Mouse (Mus musculus): ENCODE data around the gene Adad1.

The Adad1 gene

DNA sequence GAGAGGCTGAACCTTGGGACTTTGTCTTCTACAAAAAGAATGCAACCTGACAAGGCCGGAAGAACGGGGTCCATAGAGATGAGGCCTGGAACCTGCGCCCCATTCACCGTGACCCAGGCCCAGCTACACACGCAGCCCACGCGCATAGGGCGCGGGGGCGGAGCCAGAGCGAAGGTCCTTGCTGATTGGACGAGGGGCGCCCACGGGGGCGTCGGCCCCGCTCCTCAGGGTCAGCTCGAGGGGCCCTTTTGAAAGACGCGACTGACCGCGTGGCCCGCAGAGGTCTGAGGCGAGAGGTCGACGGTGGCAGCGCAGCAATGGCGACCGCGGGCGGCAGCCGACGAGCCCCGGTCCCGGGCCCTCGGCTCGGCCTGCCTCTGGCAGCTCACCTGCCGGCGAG is at the start of gene Adad1:
Gene Adad1 (plus strand): TSS at position 122 of the 400 bp plus-strand sequence.
- no peak for DNase-seq (ENCODE audit: low spot score)

DNA sequence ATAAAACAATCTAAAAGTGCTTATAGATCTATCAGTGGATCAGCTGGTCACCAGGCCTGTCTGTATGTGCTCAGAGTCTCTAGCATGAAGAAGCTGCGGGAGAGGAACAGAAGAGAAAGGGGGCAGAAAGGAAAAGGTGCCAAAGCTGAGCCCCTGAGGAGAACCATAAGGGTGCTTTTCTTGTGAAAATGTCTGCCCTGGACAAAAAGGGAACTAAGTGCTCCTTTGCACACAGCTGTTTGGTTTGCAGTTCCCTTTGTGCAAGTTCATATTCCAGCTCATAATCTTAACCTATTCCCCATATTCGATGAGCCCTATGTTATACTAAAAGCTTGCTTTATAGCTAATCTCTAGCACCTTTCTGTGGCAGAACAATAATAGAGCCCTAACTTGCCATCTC is 25.3 kb upstream of the Adad1 start:
- no peak for DNase-seq (ENCODE audit: low spot score)

DNA sequence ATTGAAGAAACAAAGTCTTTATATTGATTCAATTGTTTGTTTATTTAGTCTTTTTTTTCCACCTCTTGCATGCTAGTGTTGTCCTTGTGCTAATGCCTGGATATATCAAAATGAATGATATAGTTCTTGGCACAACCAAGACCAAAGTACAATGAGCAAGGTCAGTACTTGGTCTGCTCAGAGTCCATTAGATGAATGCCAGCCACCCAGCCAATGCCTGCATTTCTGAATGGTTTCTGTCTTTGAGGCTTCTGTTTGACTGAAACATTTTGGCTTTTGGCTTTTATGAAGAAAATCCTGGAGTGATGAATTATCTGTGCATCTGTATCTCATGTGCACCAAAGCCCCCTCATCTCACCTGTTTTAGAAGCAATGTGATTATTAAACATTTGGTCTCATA is 23.5 kb upstream of the Adad1 start:
- no peak for DNase-seq (ENCODE audit: low spot score)

DNA sequence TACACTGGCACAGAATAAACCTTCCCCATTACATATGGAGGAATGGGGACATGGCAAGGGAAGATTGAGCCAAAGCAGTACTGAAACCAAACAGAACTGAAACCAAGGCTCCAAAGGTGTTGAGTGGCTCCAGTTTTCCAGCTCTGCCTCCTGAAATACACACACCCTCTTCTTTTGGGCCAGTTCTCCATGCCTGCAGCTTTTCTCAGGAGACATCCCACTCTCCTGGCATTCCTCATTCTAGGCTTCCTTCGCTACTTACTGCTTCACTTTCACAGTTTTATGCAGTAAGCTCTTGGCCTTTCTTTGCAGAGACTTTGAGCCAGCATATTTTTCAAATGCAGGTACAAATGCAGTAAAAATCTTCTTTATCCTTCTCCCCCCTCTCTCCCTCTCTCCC is 11.8 kb upstream of the Adad1 start:
- DNase-seq (ENCODE audit: low spot score), result no peak

DNA sequence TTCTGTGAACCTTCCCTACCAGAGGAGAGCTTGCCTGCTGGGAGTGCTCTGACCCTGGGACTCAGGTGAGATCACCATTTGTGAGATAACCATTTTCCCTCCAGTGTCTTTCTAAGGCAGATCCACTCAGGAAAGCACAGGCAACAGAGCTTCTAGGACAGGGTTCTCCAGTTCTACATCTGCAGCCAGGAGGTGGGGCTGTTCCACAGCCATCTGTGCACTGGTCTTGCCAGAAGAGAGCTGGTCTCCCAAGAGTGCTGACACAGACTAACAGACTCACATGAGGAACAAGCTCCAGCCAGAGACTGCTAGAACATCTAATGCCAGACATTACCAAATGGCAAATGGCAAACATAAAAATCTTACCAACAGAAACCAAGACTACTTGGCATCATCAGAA is 9.9 kb downstream of the Adad1 start:
- DNase-seq (ENCODE audit: low spot score), result peak; percentile 68

DNA sequence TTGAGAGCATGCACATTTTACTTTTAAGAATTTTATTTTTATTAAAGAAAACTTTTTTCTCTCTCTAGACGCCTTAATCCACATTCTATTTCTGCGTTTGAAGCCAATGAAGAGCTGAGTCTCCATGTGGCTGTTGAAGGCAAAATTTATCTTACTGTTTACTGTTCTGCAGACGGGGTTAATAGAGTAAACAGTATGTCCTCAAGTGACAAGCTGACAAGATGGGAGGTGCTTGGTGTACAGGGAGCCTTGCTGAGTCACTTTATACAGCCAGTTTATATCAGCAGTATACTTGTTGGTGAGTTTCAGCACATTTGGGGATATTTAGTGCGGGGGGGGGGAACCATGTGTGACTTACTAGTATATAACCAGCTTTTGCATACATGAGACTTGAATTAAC is 21.5 kb downstream of the Adad1 start:
- DNase-seq (ENCODE audit: low spot score), result no peak

DNA sequence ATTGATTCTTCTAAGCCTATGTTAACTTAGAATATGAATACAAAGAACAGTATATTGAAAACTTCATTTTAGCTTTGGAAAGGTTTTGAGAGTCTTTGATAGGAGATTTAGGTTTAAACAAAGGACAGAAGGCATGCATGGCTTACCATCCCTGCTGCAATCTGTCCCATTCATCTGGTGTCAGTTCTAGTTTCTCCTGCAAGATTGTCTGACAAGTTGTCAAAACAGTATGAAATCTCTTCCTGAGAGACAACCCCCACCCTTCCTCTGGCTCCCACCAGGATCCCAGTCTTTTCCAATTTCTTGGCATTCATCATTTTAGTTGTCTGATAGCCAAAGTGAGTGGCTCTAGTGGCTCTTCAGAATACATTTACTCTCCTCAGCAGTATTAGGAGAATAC is 27.4 kb downstream of the Adad1 start:
- DNase-seq (ENCODE audit: low spot score), result no peak

DNA sequence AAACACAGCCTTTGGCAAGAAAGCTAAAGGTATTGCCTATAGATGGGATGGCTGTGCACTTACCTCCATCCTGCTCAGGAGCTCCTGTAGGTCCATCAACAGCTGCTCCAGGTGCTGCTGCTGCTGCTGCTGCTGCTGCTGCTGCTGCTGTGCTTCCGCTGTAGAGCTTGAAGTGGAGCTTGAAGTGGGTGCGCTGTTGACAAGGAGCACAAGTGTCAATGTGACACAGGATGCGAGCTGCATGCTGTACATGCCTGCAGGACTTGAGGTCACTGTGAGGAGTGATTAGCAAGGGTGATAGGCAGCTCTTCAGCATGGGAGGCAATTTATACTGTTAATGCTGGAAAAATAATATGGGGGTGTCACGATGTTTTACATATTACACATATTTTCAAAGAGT is 62.3 kb downstream of the Adad1 start, which contains the start of gene Il2:
Gene Il2 (minus strand): TSS at position 305 of the 400 bp plus-strand sequence.
- DNase-seq (ENCODE audit: low spot score), result no peak

DNA sequence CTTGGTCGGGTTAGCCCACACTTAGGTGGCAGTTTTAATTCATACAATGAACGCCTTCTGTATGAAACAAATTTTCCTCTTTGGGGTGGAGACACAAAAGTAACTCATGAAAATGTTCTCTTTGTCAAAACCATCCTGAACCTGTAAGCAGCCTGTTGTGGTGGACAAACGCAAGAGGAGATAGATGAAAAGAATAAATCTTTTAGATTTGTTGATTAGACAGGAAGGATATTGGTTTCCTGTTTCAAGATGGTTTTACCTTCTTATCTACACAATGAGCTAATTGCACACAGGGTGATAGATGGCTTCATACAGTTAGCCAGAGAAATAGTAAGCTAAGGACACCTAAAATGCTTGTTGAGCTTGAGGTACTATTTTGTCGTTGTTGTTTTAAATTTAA is 62.8 kb downstream of the Adad1 start:
- DNase-seq (ENCODE audit: low spot score), result no peak

DNA sequence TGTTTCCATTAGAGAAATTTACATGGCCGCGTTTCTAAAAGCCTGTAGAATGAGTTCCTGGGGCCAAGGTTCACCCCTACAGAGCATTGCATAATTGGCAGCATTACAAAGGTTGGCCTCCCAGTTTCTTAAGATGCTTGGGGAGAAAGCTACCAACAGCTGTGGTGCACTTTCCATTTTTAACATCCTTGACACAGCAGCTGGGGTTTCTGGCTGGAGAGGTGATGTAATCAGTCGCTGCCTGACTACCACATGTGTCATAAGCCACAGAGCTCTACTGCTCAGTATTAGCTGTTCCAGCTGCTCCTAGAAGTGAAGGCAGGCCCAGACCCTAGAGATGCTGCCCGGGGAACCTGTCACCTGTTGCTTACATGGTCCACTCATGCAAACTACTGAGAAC is 64.9 kb downstream of the Adad1 start:
- peak; percentile 29 for DNase-seq (ENCODE audit: low spot score)

DNA sequence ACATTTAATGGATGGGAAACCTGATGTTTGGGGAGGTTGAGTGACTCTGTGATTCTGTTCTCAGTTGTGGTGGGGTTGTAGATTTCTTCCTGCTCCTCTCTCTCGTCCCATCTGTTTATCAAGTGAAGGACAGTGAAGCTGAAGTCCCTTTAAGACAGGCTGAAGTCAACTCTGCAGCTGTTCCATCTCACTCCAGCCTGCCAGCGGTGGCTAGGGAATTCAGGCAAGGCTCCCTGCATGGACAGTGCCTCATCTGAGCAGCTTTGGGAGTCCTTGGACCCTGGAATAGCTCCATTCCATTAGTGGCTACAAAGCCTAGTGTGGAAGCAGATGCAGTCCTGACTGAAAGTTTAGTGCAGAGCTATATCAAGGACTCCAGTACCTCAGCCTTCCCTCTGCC is 65.7 kb downstream of the Adad1 start:
- DNase-seq (ENCODE audit: low spot score), result peak; percentile 13

DNA sequence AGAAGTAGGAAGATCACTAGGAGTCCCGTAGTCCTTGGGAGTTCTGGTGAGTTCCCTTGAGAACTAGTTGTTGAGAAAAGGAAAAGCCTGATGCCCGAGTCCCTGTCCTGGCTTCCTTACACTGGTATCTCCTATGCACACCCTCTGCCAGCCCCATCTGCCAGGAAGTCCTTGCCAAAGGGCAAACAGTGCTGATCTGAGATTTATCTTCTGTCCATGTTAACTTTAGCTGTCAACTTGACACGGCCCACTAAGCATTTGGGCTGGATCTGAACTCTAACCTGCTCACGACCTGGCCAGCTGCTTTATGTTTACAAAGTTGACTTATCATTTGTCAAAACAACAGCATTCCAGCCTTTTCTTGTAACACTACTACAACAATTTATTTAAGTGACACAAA is 73.9 kb downstream of the Adad1 start:
- DNase-seq (ENCODE audit: low spot score), result no peak

DNA sequence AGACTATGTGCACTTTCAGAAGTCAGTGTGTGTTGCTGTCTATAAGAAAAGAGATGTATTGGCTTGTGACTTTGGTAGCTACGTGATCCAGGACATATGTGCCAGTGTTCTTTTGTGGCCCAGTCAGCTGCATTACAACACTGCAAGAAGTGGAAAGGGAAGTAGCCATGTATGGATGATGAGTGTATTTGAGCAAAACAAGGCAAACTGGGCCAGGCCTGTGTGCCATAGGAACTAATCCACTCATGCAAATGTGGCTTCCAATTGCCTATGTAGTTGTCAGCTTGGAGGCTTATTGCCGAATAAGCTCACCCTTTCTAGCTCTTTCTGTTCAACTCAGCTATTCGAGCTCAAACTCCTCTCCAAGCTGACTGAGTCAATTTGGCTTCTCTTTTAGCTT is 75.9 kb downstream of the Adad1 start:
- DNase-seq (ENCODE audit: low spot score), result no peak

DNA sequence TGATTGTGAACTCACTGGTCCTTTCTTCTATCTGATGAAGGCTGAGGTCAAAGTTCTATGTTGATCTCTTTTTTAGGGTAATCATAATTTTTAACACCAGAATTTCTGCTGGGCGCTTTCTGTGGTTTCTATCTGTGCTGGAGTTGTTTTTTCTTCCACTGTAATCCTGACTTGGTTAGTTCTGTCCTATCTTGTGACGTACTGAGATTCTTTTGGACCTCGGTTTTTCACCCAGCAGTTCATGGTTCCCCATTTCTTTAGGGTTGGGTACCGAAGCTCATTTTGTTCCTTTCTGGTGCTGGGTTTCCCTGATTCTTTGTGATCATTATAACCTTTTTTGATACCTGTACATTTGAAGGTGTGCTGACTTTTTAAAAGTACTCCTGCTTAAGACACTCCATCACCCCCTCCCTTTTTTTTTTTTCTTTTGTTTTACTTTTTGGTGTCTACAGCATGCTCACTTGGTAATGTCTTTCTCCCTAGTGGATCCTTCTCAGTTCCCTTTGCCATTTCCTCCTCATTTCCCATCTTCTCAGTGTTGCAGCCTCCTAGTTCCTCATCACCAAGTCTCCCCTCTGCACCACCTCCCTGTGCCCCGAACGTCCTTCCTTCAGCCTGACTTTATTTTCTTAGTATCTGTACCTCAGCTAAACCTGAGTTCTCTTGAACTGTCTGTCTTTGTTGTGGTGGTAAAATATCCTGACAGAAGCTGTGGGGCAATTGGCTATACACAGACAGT is 77.0 kb downstream of the Adad1 start:
- no peak for DNase-seq (ENCODE audit: low spot score)

DNA sequence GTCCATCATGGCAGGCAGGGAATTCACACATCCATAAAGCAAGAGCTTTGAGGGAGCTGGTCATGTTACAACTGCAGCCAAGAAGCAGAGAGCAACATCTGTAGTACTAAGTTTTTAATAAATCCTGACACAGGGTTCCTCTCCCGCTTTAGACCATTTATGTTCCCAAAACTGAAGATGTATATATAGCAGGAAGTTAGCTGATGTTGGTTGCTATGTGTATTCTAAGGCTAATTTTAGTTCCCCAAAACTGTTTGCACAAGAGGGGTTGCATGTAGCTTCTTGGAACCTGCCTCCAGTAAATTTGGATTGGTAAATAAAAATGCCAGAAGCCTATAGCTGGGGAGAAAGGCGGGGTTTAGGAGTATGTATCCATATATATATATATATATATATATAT is 78.5 kb downstream of the Adad1 start:
- DNase-seq (ENCODE audit: low spot score), result no peak

DNA sequence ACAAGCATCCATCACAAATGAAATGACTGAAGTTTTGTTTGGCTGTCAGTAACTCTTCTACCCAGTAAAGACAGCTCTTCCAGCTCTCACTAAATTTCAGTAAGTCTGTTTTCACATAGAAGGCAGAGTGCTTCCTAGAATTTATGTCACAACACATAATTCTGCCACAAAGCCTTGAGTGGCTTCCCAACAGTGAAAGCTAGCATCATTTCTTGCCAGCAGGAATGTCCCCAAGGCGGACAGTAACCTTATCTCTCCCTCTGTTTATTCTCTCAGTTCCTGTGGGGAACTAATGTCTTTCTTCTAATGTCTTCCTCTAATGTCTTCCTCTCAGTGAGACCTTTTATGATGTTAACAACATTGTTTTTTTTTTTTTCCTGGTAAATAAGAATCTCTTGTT is 81.7 kb downstream of the Adad1 start:
- DNase-seq (ENCODE audit: low spot score), result no peak

DNA sequence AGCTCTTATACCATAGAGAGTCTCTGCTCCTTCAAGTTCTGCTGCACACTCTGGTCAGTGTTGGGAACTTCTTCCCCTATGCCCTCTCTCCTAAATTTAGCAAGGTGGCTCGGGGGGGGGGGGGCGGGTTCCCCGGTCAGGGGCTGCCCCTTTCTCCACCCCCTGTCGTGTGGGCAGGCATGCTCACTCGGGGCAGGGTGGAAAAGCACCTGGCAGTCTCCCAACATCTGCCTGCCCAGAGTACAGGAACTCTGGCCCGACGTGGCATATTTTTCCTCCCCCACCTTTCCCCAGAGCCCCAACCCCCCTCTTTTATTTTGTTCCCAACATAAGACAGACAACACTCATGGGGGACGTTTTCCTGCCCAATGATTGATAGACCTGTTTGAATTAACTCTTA is 83.1 kb downstream of the Adad1 start:
- peak; percentile 13 for DNase-seq (ENCODE audit: low spot score)

DNA sequence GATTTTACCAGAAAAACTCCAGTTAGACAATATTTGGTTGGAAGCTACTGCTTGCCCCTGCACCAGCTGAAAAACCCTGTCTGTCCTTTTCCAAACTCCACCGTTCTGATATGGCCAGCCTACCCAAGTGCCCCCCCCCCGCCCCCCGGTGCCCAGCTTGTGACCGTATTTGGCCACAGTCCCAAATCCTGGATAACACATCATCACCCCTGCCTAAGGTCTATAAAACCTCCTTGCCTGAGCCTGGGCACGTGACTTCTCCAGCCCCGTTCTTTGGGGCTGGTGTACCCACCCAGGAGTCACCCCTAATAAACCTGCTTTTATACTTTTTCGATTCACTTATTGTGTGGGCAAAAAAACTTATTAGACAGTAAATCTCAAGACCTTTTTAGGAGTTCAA is 83.5 kb downstream of the Adad1 start:
- DNase-seq (ENCODE audit: low spot score), result no peak

DNA sequence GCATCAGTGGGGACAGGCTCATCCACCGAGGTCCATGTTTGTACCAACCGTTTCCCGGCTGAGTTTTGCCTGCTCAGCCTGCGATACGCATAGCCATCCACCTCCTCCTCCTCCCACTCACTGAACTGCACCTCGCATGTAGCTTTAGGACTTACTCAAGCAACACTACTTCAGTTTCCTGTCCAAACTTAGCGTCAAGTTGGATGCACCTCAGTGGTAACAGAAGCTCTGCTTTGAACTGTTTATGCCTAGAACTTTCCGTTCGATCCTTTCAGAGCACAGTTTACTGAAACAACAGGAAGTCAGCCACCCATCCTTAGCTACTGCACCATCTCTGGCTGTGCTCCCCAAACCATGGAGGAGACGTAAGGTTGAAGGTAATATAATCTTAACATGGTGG is 88.9 kb downstream of the Adad1 start:
- no peak for DNase-seq (ENCODE audit: low spot score)

DNA sequence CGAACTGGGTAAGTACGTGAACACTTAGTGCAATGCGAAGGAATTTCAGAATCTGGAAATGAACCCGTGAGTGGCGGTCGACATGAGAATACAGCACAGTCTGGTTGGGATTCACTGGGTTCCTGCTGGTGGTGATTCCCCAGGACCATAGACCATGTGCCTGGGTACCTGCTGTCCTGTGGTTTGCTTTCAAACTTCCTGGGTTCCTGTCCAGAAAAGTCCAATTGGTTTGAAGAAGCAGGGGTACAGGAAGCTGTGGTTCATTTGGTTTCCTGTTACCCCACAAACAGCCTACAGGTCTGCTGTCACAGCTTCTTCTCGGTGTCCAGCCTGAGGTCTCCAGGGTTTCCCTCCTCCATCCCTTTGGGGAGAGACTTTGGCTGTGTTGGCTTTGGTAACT is 89.7 kb downstream of the Adad1 start:
- DNase-seq (ENCODE audit: low spot score), result no peak

DNA sequence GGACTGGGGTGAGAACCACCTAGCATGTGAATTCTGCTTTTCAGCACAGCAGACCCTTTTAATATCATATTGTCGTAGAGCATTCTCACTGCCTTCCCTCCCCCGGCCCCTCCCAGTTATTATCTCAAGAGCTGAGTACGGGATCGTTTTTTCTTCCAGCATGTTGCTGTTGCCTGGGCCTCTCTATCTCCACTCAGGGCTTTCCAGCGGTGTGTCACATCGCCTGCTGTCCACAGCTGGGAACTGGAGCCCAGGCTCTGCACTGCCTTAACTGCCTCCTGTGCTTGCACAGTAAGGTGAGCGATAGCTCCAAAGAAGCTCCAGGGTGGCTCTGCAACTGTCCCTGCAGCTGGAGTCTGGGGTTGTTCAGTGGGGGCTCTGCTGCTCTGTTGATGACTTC is 91.1 kb downstream of the Adad1 start:
- no peak for DNase-seq (ENCODE audit: low spot score)

DNA sequence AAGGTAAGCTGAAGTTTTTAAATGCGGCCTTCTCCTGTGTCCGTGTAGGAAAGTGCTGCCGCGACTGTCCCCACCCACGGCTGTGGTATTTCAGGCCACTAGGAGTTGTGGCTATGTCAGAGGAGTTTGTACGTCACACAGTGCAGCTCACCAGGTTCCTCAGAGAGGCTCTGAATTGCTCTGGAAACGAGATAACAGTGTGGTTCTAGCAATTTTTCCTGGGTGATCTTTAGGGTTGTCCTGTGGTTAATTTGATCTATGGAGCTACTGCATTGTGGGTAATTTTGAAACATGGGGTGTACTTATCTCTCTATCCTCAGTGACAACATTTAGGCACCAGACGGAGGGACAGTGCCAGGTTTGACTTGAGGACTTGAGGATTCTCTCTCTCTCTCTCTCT is 93.8 kb downstream of the Adad1 start:
- DNase-seq (ENCODE audit: low spot score), result no peak

DNA sequence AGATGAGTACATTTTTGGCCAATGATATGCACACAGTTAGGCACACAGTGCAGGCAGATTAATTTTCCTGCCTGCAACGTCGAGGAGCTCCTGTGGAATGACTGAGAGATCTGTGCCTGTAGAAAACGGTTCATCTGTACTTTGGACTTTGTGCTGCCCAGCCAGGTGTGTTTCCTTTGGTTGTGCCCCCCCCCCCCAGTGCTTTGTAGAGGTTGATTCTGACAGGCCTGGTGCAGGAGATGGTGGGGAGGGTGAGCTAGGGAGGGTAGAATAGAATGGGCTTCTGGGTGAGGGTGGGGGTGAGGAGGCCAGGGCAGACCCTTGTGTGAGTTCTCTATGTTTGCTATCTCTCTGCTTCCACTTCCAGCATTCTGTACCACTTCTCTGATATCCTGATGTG is 94.9 kb downstream of the Adad1 start:
- no peak for DNase-seq (ENCODE audit: low spot score)

DNA sequence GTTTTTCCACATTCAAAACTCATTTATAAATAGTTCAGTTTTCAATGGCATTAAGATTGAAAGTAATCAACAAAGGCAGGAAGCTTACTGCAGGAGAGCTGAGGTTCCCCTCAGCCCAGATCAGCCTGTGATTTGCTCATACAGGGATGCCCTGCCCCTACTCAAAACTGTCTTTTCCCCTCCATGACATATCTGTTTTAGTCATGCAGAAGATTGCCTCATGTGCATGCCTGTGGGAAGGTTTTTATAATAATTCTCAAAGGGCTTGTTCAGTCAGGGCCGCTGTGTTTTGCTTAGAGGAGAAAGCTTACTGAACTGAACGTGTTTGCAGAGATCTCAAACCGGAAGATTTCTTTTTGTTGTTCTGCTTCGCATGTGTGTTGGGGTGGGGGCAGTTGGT is 97.8 kb downstream of the Adad1 start:
- DNase-seq (ENCODE audit: low spot score), result no peak

DNA sequence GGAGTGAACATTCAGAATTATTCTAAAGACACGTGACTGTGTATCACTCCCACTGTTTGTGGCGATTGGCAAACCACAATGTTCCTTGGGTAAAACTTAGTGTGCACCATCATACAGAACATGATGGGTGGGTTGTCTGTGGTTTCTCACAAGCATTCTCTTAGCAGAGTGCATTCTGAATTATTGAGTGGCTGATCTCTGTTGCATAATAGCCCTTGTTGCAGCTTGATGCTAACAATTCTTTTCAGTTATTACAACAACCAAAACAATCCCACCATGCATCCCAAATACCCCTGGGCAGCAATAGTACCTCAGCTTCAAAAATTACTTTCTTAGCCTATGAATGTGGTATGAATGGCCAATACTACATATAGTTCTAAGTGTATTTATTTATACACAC is 106.0 kb downstream of the Adad1 start:
- no peak for DNase-seq (ENCODE audit: low spot score)
